8 mouse cellular contexts compared by ENCODE assay signal in genomic region chr8:124349663-124350062, GRCm38 (mm10).
DNase-seq lines count a peak whose midpoint lies in the region; ATAC-seq and TF ChIP-seq lines count a peak whose summit lies in the region.

No protein-coding gene starts in this region.

- no peaks in the 10 kb centered on the region for H3K36me3 ChIP-seq in G1E (replicated peaks)
- H3K36me3 ChIP-seq in forebrain, embryonic 10.5 days (replicated peaks), result peaks cover 9% of the 10 kb centered on the region
- peaks cover 12% of the 10 kb centered on the region for H3K36me3 ChIP-seq in hindbrain, embryonic 13.5 days

- TF ChIP-seq CTCF in G1E (IDR thresholded peaks at IDR 0.05; ENCODE audit: low read depth, low read length), result peak; percentile 81

- H3K4me1 ChIP-seq in G1E (ENCODE audit: insufficient read depth, low read depth, low read length), result no peaks in the 10 kb centered on the region
- peaks cover 15% of the 10 kb centered on the region for H3K4me1 ChIP-seq in forebrain, embryonic 10.5 days
- peaks cover 14% of the 10 kb centered on the region; the same call in 1 of the 2 replicates for H3K4me1 ChIP-seq in hindbrain, embryonic 13.5 days (replicated peaks)

- 43% methylated on average over 7 of the region's 7 CpGs for WGBS in forebrain, embryonic 10.5 days
- WGBS in hindbrain, embryonic 13.5 days, result 37% methylated on average over 7 of the region's 7 CpGs

- H3K9me3 ChIP-seq in G1E (replicated peaks), result peaks cover 31% of the 10 kb centered on the region
- H3K9me3 ChIP-seq in forebrain, embryonic 10.5 days, result no peaks in the 10 kb centered on the region
- no peaks in the 10 kb centered on the region for H3K9me3 ChIP-seq in hindbrain, embryonic 13.5 days

- H3K27ac ChIP-seq in forebrain, embryonic 10.5 days, result no peak overlapping the region
- H3K27ac ChIP-seq in hindbrain, embryonic 13.5 days, result no peak overlapping the region

- peak; percentile 11 for DNase-seq in G1E (ENCODE audit: low spot score)
- DNase-seq in brain, embryonic 18.5 days (ENCODE audit: low read depth, low spot score), result peak; percentile 12
- DNase-seq in forebrain, embryonic 10.5 days (ENCODE audit: extremely low spot score, low spot score), result peak; percentile 81
- peak; percentile 88 to 89 for DNase-seq in layer of hippocampus, postnatal 14 days (ENCODE audit: low spot score in 2 of 2)
- peak; percentile 77 for DNase-seq in right cerebral cortex, adult 18-20 months
- peak; percentile 61 for DNase-seq in urinary bladder, postnatal 10 days (ENCODE audit: low spot score)

- no peak overlapping the region for H3K4me2 ChIP-seq in hindbrain, embryonic 13.5 days

- H3K9ac ChIP-seq in hindbrain, embryonic 13.5 days, result no peak overlapping the region

- no peak overlapping the region for H3K4me3 ChIP-seq in G1E (ENCODE audit: low read depth, low read length)
- H3K4me3 ChIP-seq in forebrain, embryonic 10.5 days, result no peak overlapping the region
- H3K4me3 ChIP-seq in hindbrain, embryonic 13.5 days, result no peak overlapping the region

- peak; percentile 36; the same call in 1 of the 2 replicates for ATAC-seq in G1E (ENCODE audit: extremely low read depth, insufficient number of reproducible peaks, low FRiP score, poor library complexity, severe bottlenecking)
- ATAC-seq in hindbrain, embryonic 13.5 days (ENCODE audit: low FRiP score), result peak; percentile 58
- ATAC-seq in megakaryocyte, adult 5-6 weeks (ENCODE audit: poor library complexity, severe bottlenecking), result peak; percentile 80

- no peaks in the 10 kb centered on the region; the same call in 1 of the 2 replicates for H3K27me3 ChIP-seq in G1E (ENCODE audit: insufficient read depth, low read length)
- H3K27me3 ChIP-seq in forebrain, embryonic 10.5 days (ENCODE audit: poor library complexity, severe bottlenecking), result no peaks in the 10 kb centered on the region
- H3K27me3 ChIP-seq in hindbrain, embryonic 13.5 days, result no peaks in the 10 kb centered on the region

Comparison
In these comparisons a context has a peak if more than half of its experiments do, and no peak if none do; other contexts are left out.
1. DNase-seq: peak in every context shown above with its lines; median percentile 88 in layer of hippocampus, postnatal 14 days; 81 in forebrain, embryonic 10.5 days; 77 in right cerebral cortex, adult 18-20 months; 61 in urinary bladder, postnatal 10 days; 12 in brain, embryonic 18.5 days; 11 in G1E.